Mouse (Mus musculus): ENCODE data around the gene Tcaf2. TPM values are rescaled to one million over a fixed set of nuclear protein-coding genes. Genes with fewer than 3 reads are reported as not detected.

The Tcaf2 gene
- polyA plus RNA-seq (2015; fragmentation: Nextera tagmentation; extraction: Ambion mirVana): 5.2 and 5.8 TPM in 2 replicates

DNA sequence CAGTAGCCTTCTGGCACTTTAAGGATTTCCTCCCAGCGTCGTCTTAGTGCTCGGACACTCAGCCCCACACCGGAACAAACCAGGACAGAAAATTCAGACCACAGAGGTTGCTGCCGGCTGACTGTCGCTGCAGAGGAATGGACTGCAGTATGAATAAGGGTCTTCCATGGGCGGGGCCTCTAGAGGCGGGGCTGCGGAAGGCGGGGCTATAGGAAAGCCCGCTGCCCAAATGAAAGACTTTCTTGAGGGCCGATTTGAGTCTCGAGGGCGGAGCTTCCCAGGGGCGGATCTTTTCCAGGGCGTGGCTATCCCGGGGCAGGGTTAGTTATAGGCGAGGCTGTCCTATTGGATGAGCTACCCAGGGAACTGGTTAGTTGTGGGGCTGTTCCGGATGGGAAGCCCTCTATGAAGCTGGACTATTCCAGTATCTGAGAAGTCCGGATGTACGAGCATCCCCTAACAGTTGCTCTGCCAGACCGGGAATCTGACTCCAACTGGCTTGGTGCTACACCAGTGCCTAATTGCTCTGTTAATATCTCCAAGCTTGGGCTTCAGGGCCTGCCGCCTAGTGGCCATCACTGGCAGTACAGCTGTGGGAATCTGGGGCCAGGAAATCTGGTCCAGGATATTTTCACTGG, at the start of gene Tcaf2:
Tcaf2 (minus strand) TSS at position 343 of the 638 bp plus-strand sequence.
- no peaks in the 10 kb centered on the region for H3K36me3 ChIP-seq
- H3K4me1 ChIP-seq: 0 out of 2 replicates have a peak, but pooled peaks cover 5% of the 10 kb centered on the region
- ATAC-seq (replicated peaks; ENCODE audit: low FRiP score): peak; percentile 100
- H3K27me3 ChIP-seq: no peaks in the 10 kb centered on the region
- H3K4me3 ChIP-seq (replicated peaks): peak within 1 kb of the TSS; percentile 47
- peak within 1 kb of the TSS; percentile 58 for H3K4me2 ChIP-seq
- H3K9ac ChIP-seq: no peak within 1 kb of the TSS
- H3K9me3 ChIP-seq (replicated peaks): no peaks in the 10 kb centered on the region
- under 1% methylated on average over 23 of the region's 23 CpGs for WGBS
- H3K27ac ChIP-seq: 0 out of 2 replicates have a peak within 1 kb of the TSS, but pooled peaks have one; percentile 57

DNA sequence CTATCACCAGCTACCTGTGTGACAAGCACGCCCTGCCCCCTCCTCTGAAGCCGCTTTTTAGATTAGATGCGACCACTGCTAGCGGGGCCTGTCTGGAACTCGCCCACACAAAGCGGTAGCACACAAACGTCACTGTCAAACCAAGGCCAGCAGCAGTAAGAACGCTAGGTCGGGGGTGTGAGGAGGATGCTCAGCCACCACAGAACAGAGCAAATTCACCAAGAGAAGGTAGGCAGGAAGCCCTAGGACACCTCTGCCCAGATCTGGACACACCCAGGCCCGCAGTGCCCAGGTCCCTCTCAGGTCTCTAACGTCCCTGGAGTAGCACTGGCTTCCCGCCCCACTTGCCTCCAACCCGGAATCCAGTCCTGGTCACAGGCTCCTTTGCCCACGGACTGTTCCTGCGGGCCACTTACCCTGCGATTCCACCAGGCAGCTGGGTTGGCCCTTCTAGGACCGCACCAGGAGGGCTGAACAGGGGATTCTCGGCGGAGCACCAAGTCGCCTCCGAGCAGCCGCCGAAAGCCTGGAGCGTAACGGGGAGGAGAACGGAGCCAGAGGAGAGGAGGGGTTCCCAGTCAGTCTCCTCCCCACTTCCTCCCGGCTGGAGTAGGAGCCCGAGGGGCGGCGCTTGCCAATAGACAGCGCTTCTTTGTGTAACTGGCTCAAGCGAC, 47.6 kb upstream of the Tcaf2 start:
- H3K36me3 ChIP-seq: peaks cover 9% of the 10 kb centered on the region
- peak overlapping the region; percentile 79 for H3K4me2 ChIP-seq
- H3K9me3 ChIP-seq (replicated peaks): no peaks in the 10 kb centered on the region
- H3K4me1 ChIP-seq: peaks cover 8% of the 10 kb centered on the region; the same call in 1 of the 2 replicates
- ATAC-seq (replicated peaks; ENCODE audit: low FRiP score): peak; percentile 95
- WGBS: under 1% methylated on average over 32 of the region's 32 CpGs
- H3K27ac ChIP-seq: peak overlapping the region; percentile 99
- no peaks in the 10 kb centered on the region for H3K27me3 ChIP-seq
- H3K4me3 ChIP-seq (replicated peaks): peak overlapping the region; percentile 85
- peak overlapping the region; percentile 91 for H3K9ac ChIP-seq

DNA sequence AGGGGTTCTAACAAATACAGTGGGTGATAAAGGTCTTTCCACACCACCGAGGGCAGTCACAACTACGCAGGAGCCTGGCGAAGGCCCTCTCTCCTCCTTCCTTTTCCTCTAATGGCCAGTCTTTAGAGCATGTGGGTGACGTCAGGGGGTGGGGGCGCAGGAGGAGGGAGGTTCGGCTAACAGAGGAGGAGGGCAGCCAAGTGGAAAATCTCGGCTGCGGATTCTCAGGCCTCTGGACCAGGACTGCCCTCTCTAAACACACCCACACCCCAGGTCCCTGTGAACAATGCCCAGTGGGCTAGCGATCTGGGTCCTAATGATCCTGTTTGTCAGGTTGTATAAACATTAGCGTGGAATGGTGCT, 47.1 kb upstream of the Tcaf2 start:
- Histone ChIP-seq H3K27me3 (no peaks in the 10 kb centered on the region), H3K4me2 (peak overlapping the region; percentile 79), H3K4me1 (peaks cover 8% of the 10 kb centered on the region; the same call in 1 of the 2 replicates), H3K4me3 (replicated peaks) (peak overlapping the region; percentile 85), H3K36me3 (peaks cover 9% of the 10 kb centered on the region), H3K27ac (peak overlapping the region; percentile 99), H3K9ac (peak overlapping the region; percentile 91), H3K9me3 (replicated peaks) (no peaks in the 10 kb centered on the region)
- peak; percentile 96 for ATAC-seq (replicated peaks; ENCODE audit: low FRiP score)
- WGBS: 0% methylated on average over 10 of the region's 10 CpGs

DNA sequence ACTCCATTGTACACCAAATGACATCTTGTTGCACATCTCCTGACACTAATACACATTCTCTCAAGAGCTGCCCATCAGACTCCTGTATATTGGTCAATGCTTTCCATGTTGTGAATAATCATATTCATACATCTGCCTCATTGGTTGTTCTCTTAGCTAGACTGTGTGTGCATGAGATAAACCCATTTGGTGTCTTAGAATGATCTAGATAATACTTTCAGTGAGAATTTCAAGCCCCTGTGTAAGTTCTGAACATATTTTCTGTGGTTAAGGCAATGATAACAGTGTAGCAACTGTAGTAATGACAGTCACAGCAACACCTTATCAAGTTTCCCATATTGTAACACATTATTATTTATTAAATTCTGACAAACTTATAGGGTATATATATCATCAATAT, 44.7 kb upstream of the Tcaf2 start:
- no peak for ATAC-seq (replicated peaks; ENCODE audit: low FRiP score)
- no peak overlapping the region for H3K9ac ChIP-seq
- no peaks in the 10 kb centered on the region for H3K9me3 ChIP-seq (replicated peaks)
- H3K4me2 ChIP-seq: no peak overlapping the region
- no peak overlapping the region for H3K27ac ChIP-seq
- H3K4me3 ChIP-seq (replicated peaks): no peak overlapping the region
- H3K4me1 ChIP-seq: peaks cover 8% of the 10 kb centered on the region; the same call in 1 of the 2 replicates
- no peaks in the 10 kb centered on the region for H3K27me3 ChIP-seq
- peaks cover 28% of the 10 kb centered on the region for H3K36me3 ChIP-seq

GRCm38 (mm10) chr6:42687907-42688306, 42.9 kb upstream of the Tcaf2 start:
- Histone ChIP-seq H3K36me3 (peaks cover 40% of the 10 kb centered on the region), H3K27me3 (no peaks in the 10 kb centered on the region), H3K4me2 (no peak overlapping the region), H3K9ac (no peak overlapping the region), H3K9me3 (replicated peaks) (no peaks in the 10 kb centered on the region), H3K27ac (no peak overlapping the region), H3K4me3 (replicated peaks) (no peak overlapping the region), H3K4me1 (peaks cover 5% of the 10 kb centered on the region; the same call in 1 of the 2 replicates)
- WGBS: 89% methylated on average over 5 of the region's 5 CpGs
- ATAC-seq (replicated peaks; ENCODE audit: low FRiP score): no peak

DNA sequence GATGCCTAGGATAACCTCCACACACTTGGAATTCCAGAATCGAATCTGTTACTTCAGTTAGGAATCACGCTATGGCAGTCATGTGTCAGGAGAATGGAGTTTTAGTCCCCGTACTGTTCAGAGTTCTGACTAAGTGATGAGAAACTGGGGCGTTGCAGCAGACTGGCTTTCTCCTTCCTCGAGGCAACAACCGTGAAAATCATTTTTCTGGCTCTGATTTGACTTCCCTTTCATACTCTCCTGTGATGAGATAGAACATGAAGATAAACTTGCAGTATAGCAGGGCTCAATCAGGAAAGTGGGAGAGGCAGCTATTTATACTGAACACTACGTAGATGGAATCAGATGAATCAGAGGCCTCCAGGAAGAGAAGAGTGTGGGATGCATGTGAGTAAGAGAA, 35.0 kb upstream of the Tcaf2 start:
- no peak overlapping the region for H3K4me2 ChIP-seq
- no peak overlapping the region for H3K4me3 ChIP-seq (replicated peaks)
- H3K27ac ChIP-seq: no peak overlapping the region
- H3K27me3 ChIP-seq: no peaks in the 10 kb centered on the region
- WGBS: 78% methylated on average over 7 of the region's 7 CpGs
- no peak overlapping the region for H3K9ac ChIP-seq
- peaks cover 77% of the 10 kb centered on the region for H3K36me3 ChIP-seq
- H3K9me3 ChIP-seq (replicated peaks): no peaks in the 10 kb centered on the region
- ATAC-seq (replicated peaks; ENCODE audit: low FRiP score): no peak
- no peaks in the 10 kb centered on the region for H3K4me1 ChIP-seq

DNA sequence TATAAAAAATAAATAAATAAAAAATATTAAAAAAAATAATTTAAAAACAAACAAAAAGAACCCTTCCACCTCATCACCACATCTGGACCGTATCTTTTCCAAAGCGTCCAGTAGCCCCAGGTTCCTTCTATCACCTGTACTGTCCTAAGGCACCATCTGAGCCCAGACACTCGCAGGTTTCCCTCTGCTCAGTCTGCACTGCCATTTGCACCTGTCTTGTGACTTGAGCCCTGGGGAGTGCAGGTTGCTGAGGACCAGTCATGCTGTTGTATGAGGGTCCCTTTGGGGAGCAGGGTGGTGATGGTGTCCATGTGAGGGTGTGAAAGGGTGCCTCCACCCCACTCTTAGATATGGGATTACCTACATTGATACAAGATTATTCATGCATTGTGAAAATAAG, 31.0 kb upstream of the Tcaf2 start:
- no peak for ATAC-seq (replicated peaks; ENCODE audit: low FRiP score)
- Histone ChIP-seq H3K27me3 (no peaks in the 10 kb centered on the region), H3K27ac (no peak overlapping the region), H3K4me3 (replicated peaks) (no peak overlapping the region), H3K4me1 (no peaks in the 10 kb centered on the region), H3K36me3 (peaks cover 87% of the 10 kb centered on the region), H3K9me3 (replicated peaks) (no peaks in the 10 kb centered on the region), H3K9ac (no peak overlapping the region), H3K4me2 (no peak overlapping the region)
- WGBS: 95% methylated on average over 3 of the region's 3 CpGs

DNA sequence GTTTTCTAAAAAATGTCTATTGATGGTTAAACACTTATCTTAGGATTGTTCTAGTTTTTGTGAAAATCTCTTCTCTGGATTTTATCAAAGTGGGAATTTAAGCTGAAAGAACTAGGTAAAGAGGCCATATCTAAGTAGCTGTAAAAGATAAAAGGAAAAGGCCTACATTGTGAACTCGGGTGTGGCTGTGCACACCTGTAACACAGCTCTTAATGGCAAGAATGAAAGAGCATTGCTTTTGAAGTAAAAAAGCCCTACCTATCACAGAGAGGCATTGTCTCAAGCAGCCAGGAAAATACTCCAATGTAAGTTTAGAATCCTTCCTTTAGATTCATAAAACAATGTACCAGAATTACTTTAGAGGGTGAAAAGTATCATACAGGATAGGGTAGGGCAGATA, 26.7 kb upstream of the Tcaf2 start:
- Histone ChIP-seq H3K9me3 (replicated peaks) (no peaks in the 10 kb centered on the region), H3K27me3 (no peaks in the 10 kb centered on the region), H3K36me3 (peaks cover 60% of the 10 kb centered on the region), H3K9ac (no peak overlapping the region), H3K4me3 (replicated peaks) (no peak overlapping the region), H3K4me1 (no peaks in the 10 kb centered on the region), H3K4me2 (no peak overlapping the region), H3K27ac (no peak overlapping the region)
- no peak for ATAC-seq (replicated peaks; ENCODE audit: low FRiP score)
- WGBS: 89% methylated on average over 1 of the region's 1 CpGs

GRCm38 (mm10) chr6:42667722-42668121, 22.7 kb upstream of the Tcaf2 start:
- Histone ChIP-seq H3K4me2 (no peak overlapping the region), H3K27me3 (no peaks in the 10 kb centered on the region), H3K36me3 (peaks cover 20% of the 10 kb centered on the region), H3K27ac (no peak overlapping the region), H3K9me3 (replicated peaks) (no peaks in the 10 kb centered on the region), H3K9ac (no peak overlapping the region), H3K4me1 (no peaks in the 10 kb centered on the region), H3K4me3 (replicated peaks) (no peak overlapping the region)
- ATAC-seq (replicated peaks; ENCODE audit: low FRiP score): no peak
- 94% methylated on average over 2 of the region's 2 CpGs for WGBS

DNA sequence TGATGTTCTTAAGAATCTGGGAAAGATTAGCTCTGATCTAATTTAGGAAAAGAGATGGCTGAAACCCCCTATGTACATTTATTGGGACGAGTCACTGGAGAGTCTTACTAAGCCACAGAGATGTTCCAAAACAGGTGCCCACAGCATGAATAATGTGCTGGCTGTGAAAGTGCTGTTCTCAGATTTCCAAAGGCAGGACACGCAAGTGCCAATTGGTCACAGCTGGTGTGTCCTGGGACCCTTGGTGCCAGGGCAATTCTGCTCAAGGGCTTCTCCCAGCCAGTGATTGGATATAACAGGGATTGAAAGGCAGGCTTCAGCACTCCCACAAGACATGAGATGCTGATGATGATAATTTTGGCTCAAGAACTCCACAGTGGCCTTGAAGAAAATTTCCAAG, 16.7 kb upstream of the Tcaf2 start:
- no peak overlapping the region for H3K4me3 ChIP-seq (replicated peaks)
- WGBS: 46% methylated on average over 2 of the region's 2 CpGs

GRCm38 (mm10) chr6:42634393-42634792, 10.7 kb downstream of the Tcaf2 start:
- 87% methylated on average over 5 of the region's 5 CpGs for WGBS

More for the DNA sequence above, 16.7 kb upstream of the Tcaf2 start:
- no peak for ATAC-seq (replicated peaks; ENCODE audit: low FRiP score)
- no peaks in the 10 kb centered on the region for H3K4me1 ChIP-seq
- H3K9me3 ChIP-seq (replicated peaks): no peaks in the 10 kb centered on the region
- H3K27ac ChIP-seq: no peak overlapping the region
- H3K27me3 ChIP-seq: no peaks in the 10 kb centered on the region
- H3K36me3 ChIP-seq: no peaks in the 10 kb centered on the region
- no peak overlapping the region for H3K9ac ChIP-seq
- no peak overlapping the region for H3K4me2 ChIP-seq

DNA sequence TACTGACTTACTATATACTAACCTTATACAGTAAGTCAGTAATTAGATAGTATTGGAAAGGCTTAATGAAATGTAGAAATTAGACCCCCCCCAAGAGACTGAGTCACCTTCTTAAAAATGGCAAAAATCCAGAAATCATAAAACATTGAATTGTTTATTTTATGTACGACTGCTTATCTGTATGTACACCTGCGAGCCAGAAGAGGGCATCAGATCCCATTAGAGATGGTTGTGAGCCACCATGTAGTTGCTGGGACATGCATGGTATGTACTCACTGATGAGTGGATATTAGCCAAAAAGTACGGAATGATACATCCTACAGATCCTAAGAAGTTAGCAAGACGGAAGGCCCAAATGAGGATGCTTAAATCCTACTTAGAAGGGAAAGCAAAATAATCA, 13.7 kb downstream of the Tcaf2 start:
- Histone ChIP-seq H3K27ac (no peak overlapping the region), H3K4me2 (no peak overlapping the region), H3K9ac (no peak overlapping the region), H3K4me3 (replicated peaks) (no peak overlapping the region), H3K27me3 (no peaks in the 10 kb centered on the region), H3K9me3 (replicated peaks) (no peaks in the 10 kb centered on the region), H3K4me1 (no peaks in the 10 kb centered on the region), H3K36me3 (no peaks in the 10 kb centered on the region)
- no peak for ATAC-seq (replicated peaks; ENCODE audit: low FRiP score)
- 70% methylated on average over 4 of the region's 4 CpGs for WGBS

More at GRCm38 (mm10) chr6:42634393-42634792, 10.7 kb downstream of the Tcaf2 start:
- no peak for ATAC-seq (replicated peaks; ENCODE audit: low FRiP score)
- no peak overlapping the region for H3K4me3 ChIP-seq (replicated peaks)
- H3K36me3 ChIP-seq: no peaks in the 10 kb centered on the region
- no peaks in the 10 kb centered on the region for H3K4me1 ChIP-seq
- H3K9ac ChIP-seq: no peak overlapping the region
- no peaks in the 10 kb centered on the region for H3K27me3 ChIP-seq
- no peak overlapping the region for H3K4me2 ChIP-seq
- no peak overlapping the region for H3K27ac ChIP-seq
- no peaks in the 10 kb centered on the region for H3K9me3 ChIP-seq (replicated peaks)
